Mouse (Mus musculus) thymus, adult 2 months (tissue): Measurements from ENCODE around the gene 2700049A03Rik.

Experiments used
- CTCF ChIP-seq: fragments of 200-500 bp; IDR thresholded peaks from 2 replicates; pipeline ENCODE4 v1.5.1; 2012; ENCODE audit warnings: mild to moderate bottlenecking, control low read depth, low read length, moderate library complexity, borderline replicate concordance; ENCODE audit not compliant: control insufficient read depth, poor library complexity, insufficient read depth; ENCODE audit errors: extremely low read depth
- POLR2A ChIP-seq: fragments of 200-500 bp; IDR thresholded peaks from 2 replicates; pipeline ENCODE4 v1.6.1; 2012; ENCODE audit warnings: mild to moderate bottlenecking, low read length, control low read depth, moderate library complexity; ENCODE audit not compliant: control insufficient read depth, poor library complexity, insufficient read depth; ENCODE audit errors: extremely low read depth

DNA sequence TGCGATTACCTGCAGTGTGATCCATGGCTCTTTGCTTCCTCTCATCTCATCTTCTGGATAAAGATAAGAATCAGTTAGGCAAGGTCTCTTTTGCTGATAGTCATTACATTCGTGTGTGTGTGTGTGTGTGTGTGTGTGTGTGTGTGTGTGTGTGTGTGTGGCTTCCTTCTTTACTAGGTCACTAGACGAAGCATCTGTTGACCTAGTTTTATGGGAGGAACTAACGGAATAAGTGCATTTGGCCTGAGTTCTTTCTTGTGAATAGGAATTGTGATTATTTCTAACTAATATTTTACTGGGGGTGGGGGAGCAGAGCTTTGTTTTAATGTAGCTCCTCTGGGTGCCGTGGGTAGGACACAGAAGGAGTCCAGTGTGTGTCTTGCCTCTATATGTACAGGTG is 96.8 kb downstream of the 2700049A03Rik start:
- TF ChIP-seq CTCF (no peak), POLR2A (no peak)
